In genomic region chr15:101300128-101300527, GRCm38 (mm10) we compare ENCODE assay signal across 30 mouse cellular contexts. TPM values are rescaled to one million over a fixed set of nuclear protein-coding genes. Genes with fewer than 3 reads are reported as not detected.
A peak's percentile ranks its signal among the peaks of the same experiment; 100 is the strongest.
DNase-seq lines count a peak whose midpoint lies in the region; ATAC-seq lines count a peak whose summit lies in the region.
"Had no signal": no experiment of that assay in that cellular context is flagged by ENCODE, and none has a peak within 500 bp of the region (broad histone marks: within the 10 kb centered on the region; RNA-seq: fewer than 3 reads in every experiment).

No protein-coding gene starts in this region.

- H3K36me3 ChIP-seq in heart, embryonic 12.5 days, result no peaks in the 10 kb centered on the region
- H3K36me3 ChIP-seq in intestine, embryonic 15.5 days, result no peaks in the 10 kb centered on the region
- H3K36me3 ChIP-seq in intestine, embryonic 16.5 days (ENCODE audit: control insufficient read depth, insufficient read depth, low read length), result no peaks in the 10 kb centered on the region
- H3K36me3 ChIP-seq: embryonic facial prominence, embryonic 15.5 days; forebrain, embryonic 12.5 days; limb, embryonic 12.5 days; liver, embryonic 15.5 days; lung, embryonic 15.5 days; midbrain, embryonic 13.5 days; neural tube, embryonic 13.5 days had no signal

- H3K27ac ChIP-seq in heart, embryonic 12.5 days (ENCODE audit: poor library complexity, severe bottlenecking), result peak overlapping the region; percentile 28; the same call in 1 of the 2 replicates
- H3K27ac ChIP-seq in intestine, embryonic 15.5 days, result no peak overlapping the region
- H3K27ac ChIP-seq in intestine, embryonic 16.5 days (ENCODE audit: low read length), result no peak overlapping the region
- H3K27ac ChIP-seq: embryonic facial prominence, embryonic 15.5 days; forebrain, embryonic 12.5 days; hindbrain, embryonic 14.5 days; kidney, embryonic 15.5 days; layer of hippocampus, adult 2 months; left cerebral cortex, adult 2 months; limb, embryonic 12.5 days; liver, embryonic 15.5 days; lung, embryonic 15.5 days; midbrain, embryonic 13.5 days; neural tube, embryonic 13.5 days had no signal

- DNase-seq in heart, postnatal 36 days, result no peak
- no peak for DNase-seq in adrenal gland, postnatal 36 days
- no peak for DNase-seq in urinary bladder, postnatal 10 days (ENCODE audit: low spot score)
- DNase-seq: adrenal gland, postnatal 14 days; cerebellum, adult 11-12 months; cerebellum, adult 9-11 months; gastrocnemius, postnatal 25 days; kidney, adult 18-20 months; kidney, postnatal 25 days; lung, postnatal 36 days; right cerebral cortex, postnatal 4 days; thymus, postnatal 14 days had no signal

- no peaks in the 10 kb centered on the region for H3K27me3 ChIP-seq in heart, embryonic 12.5 days (replicated peaks)
- H3K27me3 ChIP-seq in intestine, embryonic 15.5 days (replicated peaks), result no peaks in the 10 kb centered on the region
- H3K27me3 ChIP-seq in intestine, embryonic 16.5 days (replicated peaks; ENCODE audit: control insufficient read depth, insufficient read depth, low read length), result no peaks in the 10 kb centered on the region
- H3K27me3 ChIP-seq: embryonic facial prominence, embryonic 15.5 days; forebrain, embryonic 12.5 days; kidney, embryonic 15.5 days; limb, embryonic 12.5 days; liver, embryonic 15.5 days; lung, embryonic 15.5 days; midbrain, embryonic 13.5 days; neural tube, embryonic 13.5 days had no signal

- no peak overlapping the region for H3K4me3 ChIP-seq in heart, embryonic 12.5 days
- H3K4me3 ChIP-seq in intestine, embryonic 15.5 days (replicated peaks), result no peak overlapping the region
- no peak overlapping the region for H3K4me3 ChIP-seq in intestine, embryonic 16.5 days (ENCODE audit: low read length)
- H3K4me3 ChIP-seq: embryonic facial prominence, embryonic 15.5 days; forebrain, embryonic 12.5 days; kidney, embryonic 15.5 days; layer of hippocampus, adult 2 months; left cerebral cortex, adult 2 months; limb, embryonic 12.5 days; liver, embryonic 15.5 days; lung, embryonic 15.5 days; midbrain, embryonic 13.5 days; neural tube, embryonic 13.5 days had no signal

- no peak overlapping the region for H3K4me2 ChIP-seq in heart, embryonic 12.5 days
- H3K4me2 ChIP-seq in intestine, embryonic 15.5 days (replicated peaks), result no peak overlapping the region
- no peak overlapping the region for H3K4me2 ChIP-seq in intestine, embryonic 16.5 days (ENCODE audit: low read depth, low read length)
- H3K4me2 ChIP-seq: embryonic facial prominence, embryonic 15.5 days; forebrain, embryonic 12.5 days; hindbrain, embryonic 14.5 days; kidney, embryonic 15.5 days; limb, embryonic 12.5 days; liver, embryonic 15.5 days; lung, embryonic 15.5 days; midbrain, embryonic 13.5 days; neural tube, embryonic 13.5 days had no signal

- 28% methylated on average over 6 of the region's 6 CpGs for WGBS in heart, embryonic 12.5 days
- 50% methylated on average over 6 of the region's 6 CpGs for WGBS in intestine, embryonic 15.5 days
- WGBS in intestine, embryonic 16.5 days, result 52% methylated on average over 6 of the region's 6 CpGs

- intact Hi-C loops in heart, postnatal 36 days (cut with DNase I), result no loop called here

- ATAC-seq in heart, embryonic 12.5 days (ENCODE audit: insufficient number of reproducible peaks, low FRiP score), result no peak
- peak; percentile 52 for ATAC-seq in intestine, embryonic 15.5 days
- no peak for ATAC-seq in intestine, embryonic 16.5 days
- ATAC-seq in common myeloid progenitor, adult 5-6 weeks (replicated peaks; ENCODE audit: low read depth, poor library complexity, severe bottlenecking), result peak; percentile 39; the same call in 1 of the 2 replicates
- ATAC-seq in megakaryocyte progenitor cell, adult 5-6 weeks (replicated peaks; ENCODE audit: poor library complexity), result peak; percentile 71
- ATAC-seq: midbrain, embryonic 13.5 days had no signal

- no peak overlapping the region for H3K9ac ChIP-seq in heart, embryonic 12.5 days
- no peak overlapping the region for H3K9ac ChIP-seq in intestine, embryonic 15.5 days
- no peak overlapping the region for H3K9ac ChIP-seq in intestine, embryonic 16.5 days (ENCODE audit: low read depth, low read length)
- H3K9ac ChIP-seq: embryonic facial prominence, embryonic 15.5 days; forebrain, embryonic 12.5 days; hindbrain, embryonic 14.5 days; kidney, embryonic 15.5 days; limb, embryonic 12.5 days; liver, embryonic 15.5 days; lung, embryonic 15.5 days; midbrain, embryonic 13.5 days; neural tube, embryonic 13.5 days had no signal

- H3K9me3 ChIP-seq in heart, embryonic 12.5 days (replicated peaks), result no peaks in the 10 kb centered on the region
- H3K9me3 ChIP-seq in intestine, embryonic 15.5 days, result no peaks in the 10 kb centered on the region
- no peaks in the 10 kb centered on the region for H3K9me3 ChIP-seq in intestine, embryonic 16.5 days (ENCODE audit: control insufficient read depth, low read length)
- H3K9me3 ChIP-seq: embryonic facial prominence, embryonic 15.5 days; forebrain, embryonic 12.5 days; kidney, embryonic 15.5 days; limb, embryonic 12.5 days; liver, embryonic 15.5 days; lung, embryonic 15.5 days; midbrain, embryonic 13.5 days had no signal

- peaks cover 25% of the 10 kb centered on the region for H3K4me1 ChIP-seq in heart, embryonic 12.5 days (replicated peaks)
- peaks cover 9% of the 10 kb centered on the region for H3K4me1 ChIP-seq in intestine, embryonic 15.5 days (replicated peaks)
- H3K4me1 ChIP-seq in intestine, embryonic 16.5 days (ENCODE audit: control insufficient read depth, insufficient read depth, low read length), result peaks cover 7% of the 10 kb centered on the region; the same call in 1 of the 2 replicates

RNA-seq across cellular contexts. Expression of gene 6030408B16Rik, which starts 7.1 kb away (rescaled TPM):
- polyA plus RNA-seq in heart, embryonic 12.5 days (2016; fragmentation: Nextera tagmentation; extraction: Ambion mirVana), result 0.73 and 0.83 TPM in 2 replicates
- total RNA-seq in heart, postnatal 36 days (2021), result 1 to 10 TPM in 1 of 2 experiments, under 1 TPM in 1; 0.94 to 1.4 TPM
- 4.1 TPM in 2 replicates for polyA plus RNA-seq in intestine, embryonic 15.5 days (2015; fragmentation: Nextera tagmentation; extraction: Ambion mirVana)
- polyA plus RNA-seq in intestine, embryonic 16.5 days (2015; fragmentation: Nextera tagmentation; extraction: Ambion mirVana), result 3.6 and 4.4 TPM in 2 replicates
- 0.78 TPM in 1 of 2 replicates, not detected in the other for total RNA-seq in common myeloid progenitor, adult 5-6 weeks (2017)
- not detected in 2 replicates for total RNA-seq in megakaryocyte progenitor cell, adult 5-6 weeks (2015)
- total RNA-seq in megakaryocyte progenitor cell, adult 5-6 weeks (2017), result not detected in 2 replicates
- total RNA-seq in adrenal gland, postnatal 36 days (2021), result under 1 TPM; 0.36 to 0.40 TPM
- total RNA-seq: hematopoietic stem cell, adult 5-6 weeks; left cerebral cortex, postnatal 25 days had no signal

RNA-seq across cellular contexts. Expression of gene Atg101, which starts 16.1 kb away (rescaled TPM):
- 46.6 and 49.7 TPM in 2 replicates for polyA plus RNA-seq in heart, embryonic 12.5 days (2016; fragmentation: Nextera tagmentation; extraction: Ambion mirVana)
- 10 to 100 TPM; 23.7 to 23.9 TPM for total RNA-seq in heart, postnatal 36 days (2021)
- 61.1 and 62.0 TPM in 2 replicates for polyA plus RNA-seq in intestine, embryonic 15.5 days (2015; fragmentation: Nextera tagmentation; extraction: Ambion mirVana)
- 58.3 and 67.1 TPM in 2 replicates for polyA plus RNA-seq in intestine, embryonic 16.5 days (2015; fragmentation: Nextera tagmentation; extraction: Ambion mirVana)
- total RNA-seq in common myeloid progenitor, adult 5-6 weeks (2017), result 30.7 and 34.8 TPM in 2 replicates
- total RNA-seq in megakaryocyte progenitor cell, adult 5-6 weeks (2015), result 7.9 and 13.1 TPM in 2 replicates
- total RNA-seq in megakaryocyte progenitor cell, adult 5-6 weeks (2017), result 58.6 and 63.5 TPM in 2 replicates
- 10 to 100 TPM; 53.6 to 90.1 TPM for total RNA-seq in adrenal gland, postnatal 36 days (2021)

RNA-seq across cellular contexts. Expression of gene Nr4a1, which starts 46.1 kb away (rescaled TPM):
- 14.4 and 17.4 TPM in 2 replicates for polyA plus RNA-seq in heart, embryonic 12.5 days (2016; fragmentation: Nextera tagmentation; extraction: Ambion mirVana)
- total RNA-seq in heart, postnatal 36 days (2021), result 10 to 100 TPM in 1 of 2 experiments, 1 to 10 TPM in 1; 5.2 to 98.5 TPM
- polyA plus RNA-seq in intestine, embryonic 15.5 days (2015; fragmentation: Nextera tagmentation; extraction: Ambion mirVana), result 7.9 and 8.9 TPM in 2 replicates
- 8.6 and 10.0 TPM in 2 replicates for polyA plus RNA-seq in intestine, embryonic 16.5 days (2015; fragmentation: Nextera tagmentation; extraction: Ambion mirVana)
- total RNA-seq in common myeloid progenitor, adult 5-6 weeks (2017), result 24.2 and 32.7 TPM in 2 replicates
- total RNA-seq in megakaryocyte progenitor cell, adult 5-6 weeks (2015), result 6.5 and 11.3 TPM in 2 replicates
- total RNA-seq in megakaryocyte progenitor cell, adult 5-6 weeks (2017), result 7.1 and 7.9 TPM in 2 replicates
- total RNA-seq in adrenal gland, postnatal 36 days (2021), result 1,000 to 10,000 TPM in 1 of 2 experiments, 100 to 1,000 TPM in 1; 924 to 1,160 TPM

Comparison
In these comparisons a context has a peak if more than half of its experiments do, and no peak if none do; other contexts are left out.
1. ATAC-seq: peak in intestine, embryonic 15.5 days (single experiment), common myeloid progenitor, adult 5-6 weeks (single experiment) and megakaryocyte progenitor cell, adult 5-6 weeks (single experiment); none in heart, embryonic 12.5 days (single experiment) and intestine, embryonic 16.5 days (single experiment).
2. RNA of gene Nr4a1, which starts 46.1 kb away (total RNA-seq): 924 to 1,160 TPM in adrenal gland, postnatal 36 days; 5.2 to 98.5 TPM in heart, postnatal 36 days, 24.2 to 32.7 TPM in common myeloid progenitor, adult 5-6 weeks and 6.5 to 11.3 TPM in megakaryocyte progenitor cell, adult 5-6 weeks; every median in the first group is over 4 times any median in the second.